Mouse (Mus musculus): Measurements from ENCODE around the gene Ccl24. TPM values are rescaled to one million over a fixed set of nuclear protein-coding genes. Genes with fewer than 3 reads are reported as not detected.

Gene Ccl24
- total RNA-seq, 1 experiment from 2014 or later: not detected

DNA sequence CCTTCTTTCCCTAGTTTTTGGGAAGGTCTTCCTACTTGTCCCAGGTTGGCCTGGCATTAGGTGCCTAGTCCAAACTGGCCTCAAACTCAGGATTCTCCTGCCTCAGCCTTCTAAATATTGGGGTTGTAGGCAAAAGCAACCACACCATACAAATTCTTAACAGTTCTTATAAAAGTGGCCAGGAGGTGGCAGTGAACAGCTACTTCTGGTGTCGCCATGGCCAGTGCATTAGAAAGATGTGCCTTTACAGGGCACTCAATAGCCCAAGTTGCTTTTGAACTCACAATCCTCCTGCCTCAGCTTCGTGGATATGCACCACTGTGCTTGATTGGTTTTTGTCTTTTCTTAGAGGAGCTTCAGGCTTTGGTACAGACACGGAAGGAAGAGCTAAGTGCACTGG lies 21.9 kb downstream of the Ccl24 start:
- peak; percentile 90 for ATAC-seq (replicated peaks; ENCODE audit: low read depth, poor library complexity, severe bottlenecking)

DNA sequence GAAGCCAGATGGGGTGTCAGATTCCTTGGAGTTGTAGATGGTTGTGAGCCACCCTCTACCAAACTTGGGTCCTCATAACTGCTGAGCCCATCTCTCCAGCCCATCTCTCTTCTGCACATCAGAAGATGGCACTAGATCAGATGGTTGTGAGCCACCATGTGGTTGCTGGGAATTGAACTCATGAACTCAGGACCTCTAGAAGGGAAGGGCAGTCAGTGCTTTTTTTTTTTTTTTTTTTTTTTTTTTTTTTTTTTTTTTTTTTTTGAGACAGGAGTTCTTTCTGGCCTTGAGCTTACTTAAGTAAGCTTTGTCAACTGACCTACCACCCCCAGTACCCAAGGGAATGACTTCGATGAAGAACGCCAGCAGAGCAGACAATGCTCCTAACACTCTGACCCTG lies 24.9 kb downstream of the Ccl24 start:
- no peak for ATAC-seq (replicated peaks; ENCODE audit: low read depth, poor library complexity, severe bottlenecking)

DNA sequence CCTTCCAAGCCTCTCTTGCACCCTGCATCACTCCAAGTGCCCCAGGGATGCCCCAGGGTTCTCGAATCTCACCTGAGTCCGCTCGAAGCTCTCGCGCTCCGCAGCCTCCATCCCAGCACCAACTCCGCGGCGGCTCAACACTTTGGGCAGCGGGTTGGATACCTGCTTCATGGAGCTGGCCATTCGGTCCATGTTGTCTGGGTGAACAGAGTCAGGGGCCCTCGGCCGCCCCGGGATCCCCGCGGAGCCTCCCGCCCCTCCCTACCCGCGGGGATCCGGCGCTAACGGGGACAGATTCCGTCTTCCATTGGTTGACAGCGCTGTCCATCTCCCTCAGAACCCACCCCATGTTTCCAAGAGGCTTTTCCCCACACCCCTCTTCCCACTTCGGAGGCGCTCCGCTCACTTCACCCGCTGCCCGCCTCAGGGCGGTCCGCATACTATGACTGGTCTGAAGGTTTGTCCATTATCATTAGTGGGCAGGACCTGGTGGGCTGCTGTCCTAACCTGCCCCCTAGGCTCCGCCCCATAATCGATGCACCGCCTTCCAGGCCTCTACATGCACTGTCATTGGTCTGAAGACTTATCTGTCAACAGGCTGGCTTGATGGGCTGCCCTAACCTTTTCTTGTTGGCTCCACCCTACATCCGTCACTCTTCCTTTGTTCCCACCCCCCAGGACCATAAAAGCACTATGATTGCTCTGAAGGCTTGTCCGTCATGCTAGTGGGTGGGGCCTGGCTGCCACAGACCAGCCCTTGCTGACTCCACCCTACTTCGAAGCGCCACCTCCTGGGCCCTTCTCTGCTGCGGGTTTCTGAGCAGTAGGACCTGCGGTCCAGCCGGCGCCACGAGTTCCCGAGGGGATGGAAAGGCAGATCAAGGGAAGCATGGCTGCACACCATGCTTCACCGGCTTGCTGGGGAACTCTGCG lies 27.7 kb downstream of the Ccl24 start, which contains the start of gene Hip1:
Gene Hip1 (minus strand): TSS at position 256 of the 933 bp plus-strand sequence.
- ATAC-seq (replicated peaks; ENCODE audit: low read depth, poor library complexity, severe bottlenecking): peak; percentile 96

DNA sequence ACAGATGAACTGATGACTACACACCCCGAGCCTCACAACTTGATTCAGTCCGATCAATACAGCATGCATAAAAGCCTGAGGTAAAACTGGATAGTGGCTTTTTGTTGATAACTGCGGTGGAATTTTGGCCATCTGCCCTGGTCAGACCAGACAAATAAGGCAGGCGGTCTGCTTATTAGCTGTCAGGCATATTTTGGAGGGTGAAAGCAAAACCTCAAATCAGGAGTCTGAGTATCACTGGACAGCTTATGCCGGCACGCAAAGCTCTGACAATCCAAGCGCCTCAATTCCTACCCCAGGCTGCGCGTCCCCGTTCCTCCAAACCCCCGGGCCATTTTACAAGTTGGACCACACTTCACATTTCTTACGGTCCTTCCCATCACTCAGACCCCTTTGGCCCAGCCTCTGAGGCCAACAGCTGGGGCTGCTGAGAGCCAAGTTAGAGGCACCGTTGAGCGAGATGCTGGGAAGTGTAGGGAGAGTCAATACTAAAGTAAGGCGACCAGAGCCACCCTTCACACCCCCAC lies 28.8 kb downstream of the Ccl24 start:
- no peak for ATAC-seq (replicated peaks; ENCODE audit: low read depth, poor library complexity, severe bottlenecking)

DNA sequence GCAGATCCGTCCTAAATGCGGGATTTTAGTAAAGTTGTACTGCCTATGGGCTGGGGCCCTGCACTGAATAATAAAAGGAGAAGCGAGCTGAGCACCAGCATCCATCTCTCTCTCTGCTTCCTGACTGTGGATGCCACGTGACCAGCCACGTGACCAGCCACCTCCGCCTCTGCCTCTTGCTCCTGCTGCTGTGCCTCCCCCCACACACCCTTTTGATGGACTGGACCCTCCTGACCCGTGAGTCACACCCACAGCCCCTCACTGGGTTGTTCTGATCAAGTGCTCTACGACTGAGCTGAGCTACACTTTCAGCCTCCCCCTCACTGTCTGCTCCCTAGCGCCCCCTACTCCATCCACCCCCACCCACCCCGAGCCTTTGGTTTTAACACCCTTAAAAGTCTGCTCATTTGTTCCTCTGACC lies 35.0 kb downstream of the Ccl24 start:
- ATAC-seq (replicated peaks; ENCODE audit: low read depth, poor library complexity, severe bottlenecking): peak; percentile 63

DNA sequence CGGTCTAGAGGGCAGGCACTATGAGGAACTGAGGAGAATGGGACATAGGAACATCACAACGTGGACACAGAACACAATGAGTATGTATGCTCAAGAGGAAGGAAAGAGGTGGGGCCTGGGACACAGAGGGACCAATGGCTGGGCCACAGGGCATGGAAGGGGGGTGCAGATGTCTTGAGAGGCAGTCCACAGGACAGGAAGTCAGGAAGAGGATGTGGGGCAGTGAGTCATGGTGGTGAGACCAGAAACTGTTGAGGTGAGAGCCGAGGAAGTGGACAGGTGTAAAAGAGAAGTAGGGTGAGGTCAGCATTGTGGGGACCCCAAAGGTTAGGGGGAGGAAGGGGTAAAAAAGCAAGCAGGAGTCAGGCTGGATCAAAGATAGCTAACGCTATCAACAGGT lies 35.5 kb downstream of the Ccl24 start:
- peak; percentile 98 for ATAC-seq (replicated peaks; ENCODE audit: low read depth, poor library complexity, severe bottlenecking)

DNA sequence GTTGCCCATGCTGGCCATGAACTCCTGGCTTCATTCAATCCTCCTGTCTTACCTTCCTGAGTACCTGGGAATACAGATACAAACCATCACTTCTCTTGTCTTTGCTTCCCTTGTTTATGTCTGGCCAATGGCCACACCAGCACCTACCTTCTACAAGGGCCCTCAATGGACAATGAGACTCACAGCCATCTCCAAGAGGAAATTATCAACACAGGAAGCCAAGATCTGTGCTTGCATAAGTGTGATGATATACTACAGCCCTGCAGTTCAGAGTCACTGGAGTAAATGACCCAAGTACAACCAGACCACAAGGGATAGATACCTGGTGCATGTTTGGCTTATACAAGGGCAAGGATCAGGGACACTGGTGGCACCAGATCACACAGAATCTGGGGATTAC lies 37.0 kb downstream of the Ccl24 start:
- no peak for ATAC-seq (replicated peaks; ENCODE audit: low read depth, poor library complexity, severe bottlenecking)

DNA sequence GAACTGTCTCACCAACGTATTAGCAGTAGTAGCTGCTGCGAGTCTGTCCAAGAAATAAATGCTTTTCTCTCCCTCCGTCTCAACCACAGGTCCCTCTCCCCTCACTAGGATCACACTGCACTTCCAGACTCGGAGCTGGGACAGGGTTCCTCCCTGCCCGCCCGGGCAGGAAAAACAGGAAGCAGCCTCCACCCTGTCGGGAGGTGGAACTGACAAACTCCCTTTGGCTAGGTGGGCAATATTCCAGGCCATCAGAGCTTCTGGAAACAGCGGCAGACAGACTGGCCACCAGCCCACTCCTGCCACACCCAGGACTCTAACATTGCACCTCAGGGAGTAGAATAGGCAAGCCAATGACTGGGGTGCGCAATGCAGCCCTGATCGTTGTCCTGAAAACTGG lies 39.4 kb downstream of the Ccl24 start:
- ATAC-seq (replicated peaks; ENCODE audit: low read depth, poor library complexity, severe bottlenecking): no peak

DNA sequence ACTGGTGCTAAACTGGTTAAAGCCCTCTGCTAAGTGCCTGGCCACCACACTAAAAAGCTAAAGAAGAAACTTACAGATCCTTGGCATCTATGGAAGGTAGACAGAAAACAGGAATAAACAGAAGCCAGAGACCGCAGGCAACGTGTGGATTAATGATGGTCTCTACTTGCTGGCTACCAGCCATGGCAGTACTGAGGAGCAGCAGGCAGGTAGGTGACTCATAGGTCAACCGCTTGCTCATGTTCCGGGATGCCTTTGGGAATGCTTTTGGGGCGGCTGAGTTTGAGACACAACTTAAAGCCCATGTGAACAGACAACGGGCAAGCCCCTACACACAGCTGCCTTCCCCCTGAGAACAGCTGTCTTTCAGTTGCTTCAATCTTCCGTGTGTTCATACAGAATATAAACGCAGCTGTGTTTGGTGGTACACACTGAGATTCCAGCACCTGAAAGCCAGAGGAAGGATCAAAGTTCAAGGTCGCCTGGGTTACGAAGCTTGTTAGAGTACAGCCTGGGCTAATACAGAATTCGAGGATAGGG lies 41.5 kb downstream of the Ccl24 start:
- no peak for ATAC-seq (replicated peaks; ENCODE audit: low read depth, poor library complexity, severe bottlenecking)

DNA sequence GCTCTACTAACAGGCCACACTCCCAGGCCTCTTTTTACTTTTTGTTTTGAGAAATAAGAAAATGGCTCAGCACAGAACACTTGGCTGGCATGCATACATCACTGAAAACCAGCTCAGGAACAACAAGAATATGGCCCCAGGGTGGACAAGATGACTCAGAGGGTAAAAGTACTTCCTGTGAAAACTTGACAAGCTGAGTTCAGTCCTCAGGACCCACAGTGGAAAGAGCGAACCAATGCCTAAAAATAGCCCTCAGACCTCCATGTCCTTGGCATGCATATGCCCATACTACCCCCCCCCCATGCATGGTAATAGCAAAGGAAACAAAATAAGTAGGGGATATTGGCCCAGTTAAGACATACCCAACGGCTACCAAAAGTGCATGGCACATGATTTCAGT lies 42.9 kb downstream of the Ccl24 start:
- ATAC-seq (replicated peaks; ENCODE audit: low read depth, poor library complexity, severe bottlenecking): no peak

DNA sequence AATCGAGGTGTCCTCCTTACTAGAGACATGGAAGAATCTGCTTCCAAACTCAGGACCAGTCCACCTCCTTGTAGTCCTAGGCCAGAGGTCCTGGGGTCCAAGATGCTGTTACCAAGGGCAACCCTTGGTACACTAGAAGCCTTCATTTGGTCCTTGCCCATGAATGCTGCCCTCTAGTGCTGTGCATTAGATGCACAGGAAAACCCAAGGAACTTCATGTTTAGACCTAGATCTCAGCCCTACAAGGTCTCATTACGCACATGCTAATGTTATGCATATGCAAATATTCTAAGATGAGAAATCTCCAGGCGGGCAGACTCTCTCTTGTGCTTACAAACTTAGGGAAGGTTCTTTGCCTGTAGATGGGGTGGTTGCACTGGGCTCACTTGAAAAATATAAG lies 43.5 kb downstream of the Ccl24 start:
- 0 out of 2 replicates have a peak, but pooled peaks have one; percentile 25 for ATAC-seq (replicated peaks; ENCODE audit: low read depth, poor library complexity, severe bottlenecking)

DNA sequence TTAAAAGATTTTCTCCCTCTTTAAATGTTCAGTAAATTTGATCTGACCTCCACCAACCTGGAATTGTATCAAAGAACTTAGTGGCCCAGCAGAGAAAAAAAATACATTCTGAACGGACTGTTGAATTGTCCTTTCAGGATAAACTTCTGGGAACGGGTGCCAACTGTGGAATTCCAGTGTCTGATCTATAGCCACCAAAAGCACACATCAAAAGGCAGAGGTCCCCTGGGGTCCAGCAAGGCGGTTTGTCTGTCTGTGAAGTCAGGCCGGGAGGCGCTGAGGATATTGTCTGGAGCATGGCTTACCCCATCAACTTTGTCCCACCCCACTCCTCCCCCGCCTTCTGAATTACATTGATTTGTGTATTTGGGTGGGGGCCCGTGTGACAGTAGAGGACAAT lies 44.9 kb downstream of the Ccl24 start:
- no peak for ATAC-seq (replicated peaks; ENCODE audit: low read depth, poor library complexity, severe bottlenecking)

DNA sequence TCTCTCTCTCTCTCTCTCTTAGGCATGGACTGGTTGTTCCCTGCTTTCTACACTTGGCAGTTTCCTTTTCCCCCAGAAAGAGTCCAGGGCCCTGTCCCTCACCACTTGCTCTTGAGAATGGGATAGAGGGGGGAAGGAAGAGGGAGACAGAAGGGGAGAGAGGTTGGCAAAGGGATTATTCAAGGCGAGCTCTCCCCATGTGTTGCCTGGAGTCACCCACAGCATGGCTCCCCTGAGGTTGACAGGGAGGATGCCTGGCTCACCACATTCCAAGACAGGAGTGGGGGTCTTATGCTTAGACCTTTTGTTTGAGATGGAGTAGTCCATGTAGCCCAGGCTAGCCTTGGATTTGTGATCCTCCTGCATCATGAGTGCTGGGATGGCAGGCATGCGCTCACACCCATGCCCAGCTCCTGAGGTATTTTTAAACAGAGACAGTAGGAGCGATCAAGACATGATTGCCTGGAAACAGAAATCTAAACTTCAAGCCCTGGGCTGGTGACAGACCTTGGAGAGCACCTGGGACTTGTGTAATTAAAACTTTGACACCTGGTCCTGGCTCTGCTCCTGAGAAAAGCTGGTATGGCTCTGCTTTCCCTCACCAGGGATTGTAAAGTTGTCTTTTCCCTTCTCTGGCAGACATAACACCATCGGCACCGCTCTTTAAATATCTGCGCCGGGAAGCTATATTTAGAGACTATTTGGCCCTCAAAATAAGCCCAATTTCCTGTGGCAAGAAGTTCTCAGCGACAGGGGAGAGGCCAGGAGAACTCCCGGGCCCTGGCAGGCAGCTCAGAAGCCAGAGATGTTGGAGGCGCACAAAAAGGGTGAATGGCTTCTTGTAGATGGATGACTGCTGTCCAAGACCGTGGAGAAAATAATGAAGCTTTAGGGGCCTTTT lies 47.9 kb downstream of the Ccl24 start:
- ATAC-seq (replicated peaks; ENCODE audit: low read depth, poor library complexity, severe bottlenecking): peak; percentile 36; the same call in 1 of the 2 replicates

DNA sequence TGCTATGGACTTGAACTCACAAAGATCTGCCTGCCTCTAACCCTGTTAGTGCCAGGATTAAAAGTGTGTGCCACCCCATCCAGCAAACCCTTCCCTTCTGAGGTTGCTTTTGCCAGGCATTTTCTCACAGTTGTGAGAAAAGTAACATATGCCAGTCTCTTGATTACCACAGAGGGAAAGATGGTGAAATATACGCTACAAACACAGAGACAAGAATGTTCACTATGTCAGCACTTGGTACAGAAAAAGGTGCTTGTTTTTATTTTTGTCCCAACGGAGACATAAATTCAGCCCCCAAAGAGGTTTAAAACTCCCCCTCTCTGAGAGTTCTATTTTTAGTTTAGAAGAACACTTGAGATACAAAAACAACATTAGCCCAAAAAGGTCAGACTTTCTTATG lies 48.8 kb downstream of the Ccl24 start:
- ATAC-seq (replicated peaks; ENCODE audit: low read depth, poor library complexity, severe bottlenecking): no peak

DNA sequence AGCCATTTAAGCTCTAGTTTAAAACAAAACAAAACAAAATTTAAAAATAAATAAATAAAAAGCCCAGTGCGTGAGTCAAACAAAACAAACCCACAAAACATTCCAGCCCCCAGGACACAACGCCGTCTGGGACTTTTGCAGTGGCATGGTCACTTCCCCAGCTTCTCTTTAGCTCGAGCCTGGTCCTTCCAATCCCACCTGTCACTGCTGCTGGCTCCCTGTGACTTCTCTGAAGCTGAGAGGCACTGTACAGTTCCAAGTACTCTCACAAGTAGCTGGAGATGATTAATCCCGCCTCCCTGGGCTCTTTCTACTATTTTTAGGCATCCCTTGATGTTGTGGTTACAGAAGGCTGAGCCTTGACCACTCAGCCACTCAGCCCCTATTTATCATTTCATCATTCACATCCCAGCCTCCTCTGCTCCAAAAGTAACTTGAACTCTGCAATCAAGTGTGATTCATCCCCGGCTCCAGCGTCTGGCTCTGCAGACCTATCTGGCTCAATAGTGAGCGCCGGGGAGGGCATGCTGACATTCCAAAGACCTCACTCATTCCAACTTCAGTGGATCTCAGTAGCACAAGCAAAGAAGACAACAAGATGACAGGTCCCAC lies 50.6 kb downstream of the Ccl24 start:
- ATAC-seq (replicated peaks; ENCODE audit: low read depth, poor library complexity, severe bottlenecking): no peak

Other genes with a start within 250 kb of the Ccl24 start
- gene Fkbp6, start 223.0 kb downstream of the Ccl24 start, total RNA-seq (2017): not detected in 2 replicates
- not detected in 2 replicates for gene Trim50, start 219.8 kb downstream of the Ccl24 start, total RNA-seq (2017)
- 16.8 and 23.2 TPM in 2 replicates for gene Nsun5, start 203.1 kb downstream of the Ccl24 start, total RNA-seq (2017)
- gene Pom121, start 178.5 kb downstream of the Ccl24 start, total RNA-seq (2017): 10.5 and 19.6 TPM in 2 replicates
- gene Hip1, start 27.9 kb downstream of the Ccl24 start, total RNA-seq (2017): 4.2 and 8.5 TPM in 2 replicates
- not detected in 2 replicates for gene Ccl26, start 9.5 kb downstream of the Ccl24 start, total RNA-seq (2017)
- gene Rhbdd2, start 59.6 kb upstream of the Ccl24 start, total RNA-seq (2017): 12.4 and 14.0 TPM in 2 replicates
- 55.7 and 72.0 TPM in 2 replicates for gene Por, start 97.0 kb upstream of the Ccl24 start, total RNA-seq (2017)
- gene Tmem120a, start 171.4 kb upstream of the Ccl24 start, total RNA-seq (2017): 8.5 and 12.4 TPM in 2 replicates
- not detected in 2 replicates for gene Styxl1, start 205.3 kb upstream of the Ccl24 start, total RNA-seq (2017)
- gene Mdh2, start 205.4 kb upstream of the Ccl24 start, total RNA-seq (2017): 189 and 208 TPM in 2 replicates
- gene Srrm3, start 233.8 kb upstream of the Ccl24 start, total RNA-seq (2017): not detected in 2 replicates

Measured in common myeloid progenitor, adult 5-6 weeks (primary cell).